Mouse (Mus musculus): Measurements from ENCODE around the gene Prima1. TPM values are rescaled to one million over a fixed set of nuclear protein-coding genes. Genes with fewer than 3 reads are reported as not detected.

The Prima1 gene
- polyA plus RNA-seq (2015; fragmentation: Nextera tagmentation; extraction: Ambion mirVana), result 1.6 and 2.1 TPM in 2 replicates

DNA sequence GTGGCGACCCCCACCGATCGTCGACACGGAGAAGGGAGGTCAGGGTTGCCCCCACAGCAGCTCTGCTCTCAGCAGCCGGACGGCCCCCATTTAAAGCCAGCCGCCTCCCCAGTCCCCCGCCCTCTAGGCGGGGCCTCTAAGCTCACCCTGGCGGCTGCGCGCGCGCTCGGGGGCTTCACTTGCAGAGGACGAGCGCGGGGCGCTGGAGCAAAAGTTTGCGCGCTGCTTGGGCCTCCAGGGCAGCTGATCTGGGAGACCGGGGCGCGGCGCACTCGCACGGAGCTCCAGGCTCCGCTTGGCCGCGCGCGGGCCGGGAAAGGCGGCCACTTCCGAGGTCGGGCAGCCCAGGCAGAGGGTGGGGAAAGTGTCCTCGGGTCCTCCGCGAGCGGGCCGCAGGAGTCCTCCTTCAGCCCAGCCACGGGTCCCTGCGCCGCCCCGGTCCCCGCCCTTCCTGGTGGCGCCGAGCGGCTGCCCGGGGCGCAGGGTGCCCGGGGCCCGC lies at the start of gene Prima1:
Prima1 (minus strand) TSS at position 68 of the 499 bp plus-strand sequence.
- H3K27me3 ChIP-seq, result peaks cover 24% of the 10 kb centered on the region
- H3K9ac ChIP-seq (replicated peaks), result peak within 1 kb of the TSS; percentile 79
- peak within 1 kb of the TSS; percentile 66 for H3K27ac ChIP-seq
- no peaks in the 10 kb centered on the region for H3K36me3 ChIP-seq
- H3K4me3 ChIP-seq (replicated peaks), result peak within 1 kb of the TSS; percentile 68
- peaks cover 21% of the 10 kb centered on the region for H3K4me1 ChIP-seq (replicated peaks)
- under 1% methylated on average over 54 of the region's 54 CpGs for WGBS
- peak within 1 kb of the TSS; percentile 93 for H3K4me2 ChIP-seq (replicated peaks)
- H3K9me3 ChIP-seq, result no peaks in the 10 kb centered on the region
- ATAC-seq, result peak; percentile 83

DNA sequence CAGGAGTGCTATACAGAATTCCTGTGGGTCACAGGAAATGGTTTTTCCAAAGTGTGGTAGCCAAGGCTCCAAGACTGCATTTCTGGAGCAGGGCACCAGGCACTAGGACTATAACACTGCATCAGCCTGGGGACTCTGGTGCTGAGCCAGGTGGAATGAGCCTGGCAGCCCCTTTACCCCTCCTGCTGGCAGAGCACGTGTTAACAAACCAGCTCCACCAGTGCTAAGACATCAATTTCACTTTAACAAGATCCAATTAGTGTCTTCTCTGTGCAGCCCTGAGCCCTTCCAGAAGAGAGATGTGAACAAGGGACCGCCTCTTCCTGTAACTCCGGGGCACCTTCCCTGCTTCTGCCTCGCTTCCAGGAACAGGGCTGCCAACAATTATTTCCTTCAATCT lies 45.3 kb upstream of the Prima1 start:
- Histone ChIP-seq H3K36me3 (no peaks in the 10 kb centered on the region), H3K4me3 (replicated peaks) (no peak overlapping the region), H3K27me3 (no peaks in the 10 kb centered on the region), H3K9me3 (no peaks in the 10 kb centered on the region), H3K27ac (no peak overlapping the region), H3K4me2 (replicated peaks) (no peak overlapping the region), H3K9ac (replicated peaks) (no peak overlapping the region), H3K4me1 (replicated peaks) (peaks cover 12% of the 10 kb centered on the region; the same call in 1 of the 2 replicates)
- ATAC-seq, result no peak
- 74% methylated on average over 4 of the region's 4 CpGs for WGBS

DNA sequence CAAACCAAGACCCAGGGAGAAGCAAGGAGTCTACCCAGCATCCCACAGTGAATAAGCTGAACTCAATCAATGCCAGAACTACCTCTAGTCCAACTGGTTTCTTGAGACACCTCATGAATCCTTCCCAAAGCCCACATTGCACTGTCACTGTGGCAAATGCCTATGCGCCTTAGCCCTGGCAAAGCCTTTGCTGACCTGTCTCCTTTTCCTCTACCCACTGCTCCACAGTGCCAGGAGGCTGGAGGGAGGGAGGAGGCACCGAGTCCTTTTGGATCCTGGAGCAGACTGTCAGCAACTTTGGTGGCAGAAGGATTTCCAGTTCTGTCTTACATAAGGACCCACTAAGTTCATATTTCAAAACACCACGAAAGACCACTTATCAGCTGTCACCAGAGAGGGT lies 41.5 kb upstream of the Prima1 start:
- WGBS, result 96% methylated on average over 3 of the region's 3 CpGs
- no peaks in the 10 kb centered on the region for H3K27me3 ChIP-seq
- no peak for ATAC-seq

DNA sequence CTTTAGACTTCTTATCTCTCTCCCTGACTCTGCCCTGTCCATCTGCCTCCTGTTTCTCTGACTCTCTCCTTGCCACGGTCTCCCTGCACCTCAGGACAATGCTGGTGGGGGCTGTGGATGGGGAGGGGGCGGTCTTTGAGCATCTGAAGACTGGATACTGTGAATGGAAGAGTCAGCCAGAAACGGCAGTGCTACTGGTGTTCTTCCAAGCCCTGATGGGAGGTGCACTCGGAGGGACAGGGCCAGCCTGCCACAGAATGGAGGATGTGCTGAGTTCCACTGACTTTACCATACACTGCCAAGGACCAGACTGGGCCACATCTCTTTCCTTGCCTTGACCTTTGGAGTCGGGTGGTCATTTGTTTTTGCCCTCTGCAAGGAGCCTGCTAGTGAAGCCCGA lies 41.0 kb upstream of the Prima1 start:
- ATAC-seq, result no peak
- WGBS, result 68% methylated on average over 6 of the region's 6 CpGs

More for the DNA sequence above, 41.5 kb upstream of the Prima1 start:
- Histone ChIP-seq H3K36me3 (no peaks in the 10 kb centered on the region), H3K4me1 (replicated peaks) (no peaks in the 10 kb centered on the region), H3K4me3 (replicated peaks) (no peak overlapping the region), H3K9ac (replicated peaks) (no peak overlapping the region), H3K9me3 (peaks cover 4% of the 10 kb centered on the region; the same call in 1 of the 2 replicates), H3K27ac (no peak overlapping the region), H3K4me2 (replicated peaks) (no peak overlapping the region)

DNA sequence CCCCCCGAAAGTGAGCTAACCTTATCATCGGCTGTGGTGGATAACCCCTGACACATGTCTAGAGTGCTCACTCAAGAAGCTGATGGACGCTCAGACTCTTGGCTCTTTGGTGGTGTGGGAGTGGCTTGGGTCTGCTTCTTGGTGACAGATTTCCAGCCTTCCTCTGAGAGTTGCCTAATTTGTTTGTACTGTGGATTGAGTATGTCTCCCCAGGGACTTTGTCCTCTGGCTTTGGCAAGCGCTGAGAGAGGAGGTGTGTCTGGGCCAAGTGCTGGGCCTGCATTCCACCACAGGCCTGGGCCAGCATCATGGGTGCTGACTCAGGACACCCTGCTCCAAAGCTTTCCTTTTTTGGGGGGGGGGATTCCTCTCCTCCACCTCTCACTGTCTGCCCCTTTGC lies 40.0 kb upstream of the Prima1 start:
- H3K36me3 ChIP-seq, result no peaks in the 10 kb centered on the region
- no peaks in the 10 kb centered on the region for H3K27me3 ChIP-seq
- no peak overlapping the region for H3K4me2 ChIP-seq (replicated peaks)
- no peak overlapping the region for H3K4me3 ChIP-seq (replicated peaks)
- no peak for ATAC-seq
- H3K9me3 ChIP-seq, result peaks cover 13% of the 10 kb centered on the region; the same call in 1 of the 2 replicates
- H3K9ac ChIP-seq (replicated peaks), result no peak overlapping the region
- WGBS, result 74% methylated on average over 4 of the region's 4 CpGs
- H3K4me1 ChIP-seq (replicated peaks), result no peaks in the 10 kb centered on the region
- no peak overlapping the region for H3K27ac ChIP-seq

More for the DNA sequence above, 41.0 kb upstream of the Prima1 start:
- H3K27me3 ChIP-seq, result no peaks in the 10 kb centered on the region
- no peaks in the 10 kb centered on the region for H3K4me1 ChIP-seq (replicated peaks)
- no peak overlapping the region for H3K4me3 ChIP-seq (replicated peaks)
- no peak overlapping the region for H3K9ac ChIP-seq (replicated peaks)
- H3K27ac ChIP-seq, result no peak overlapping the region
- no peak overlapping the region for H3K4me2 ChIP-seq (replicated peaks)
- H3K9me3 ChIP-seq, result peaks cover 8% of the 10 kb centered on the region; the same call in 1 of the 2 replicates
- H3K36me3 ChIP-seq, result no peaks in the 10 kb centered on the region

DNA sequence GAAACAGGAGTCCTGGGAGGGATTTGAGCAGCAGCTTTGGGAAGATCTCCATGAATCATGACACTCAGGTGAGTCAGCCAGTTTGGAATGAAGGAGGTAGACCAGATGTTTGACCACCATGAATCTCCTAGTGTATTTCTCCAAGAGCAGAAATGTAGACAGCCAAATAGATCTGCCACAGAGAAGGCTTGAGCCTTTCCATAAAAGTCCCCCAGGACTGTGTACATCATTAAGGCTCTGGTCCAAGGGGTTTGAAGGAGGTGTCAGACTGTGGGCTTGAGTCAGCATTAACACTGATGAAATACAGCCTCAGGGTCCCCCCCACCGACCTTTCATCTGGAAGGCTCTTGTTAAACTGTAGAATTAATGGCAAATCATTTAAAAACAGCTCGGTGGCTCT lies 39.5 kb upstream of the Prima1 start:
- Histone ChIP-seq H3K36me3 (no peaks in the 10 kb centered on the region), H3K27ac (no peak overlapping the region), H3K9ac (replicated peaks) (no peak overlapping the region), H3K4me2 (replicated peaks) (no peak overlapping the region), H3K27me3 (no peaks in the 10 kb centered on the region), H3K4me1 (replicated peaks) (no peaks in the 10 kb centered on the region), H3K9me3 (peaks cover 13% of the 10 kb centered on the region; the same call in 1 of the 2 replicates), H3K4me3 (replicated peaks) (no peak overlapping the region)
- ATAC-seq, result no peak
- WGBS, result 73% methylated on average over 2 of the region's 2 CpGs

DNA sequence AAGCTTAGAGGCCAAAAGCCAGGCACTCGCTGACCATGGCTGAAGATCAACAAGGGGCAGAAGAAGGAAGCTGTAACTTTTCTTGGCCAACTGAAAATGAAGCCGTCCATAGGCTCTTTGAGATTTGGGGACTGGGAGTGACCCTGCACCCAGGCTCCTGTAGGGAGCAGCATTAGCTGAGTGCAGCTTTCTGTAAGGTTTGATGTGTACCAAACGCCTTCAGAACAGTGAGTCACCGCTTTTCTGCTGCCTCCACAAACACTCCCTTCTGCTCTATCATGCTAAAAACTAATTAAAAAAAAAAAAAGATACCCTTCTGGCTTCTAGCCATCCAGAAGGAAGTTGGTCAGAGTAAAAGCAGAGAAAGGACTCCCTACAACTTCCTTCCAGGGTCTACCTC lies 34.5 kb upstream of the Prima1 start:
- H3K27me3 ChIP-seq, result no peaks in the 10 kb centered on the region
- H3K4me2 ChIP-seq (replicated peaks), result no peak overlapping the region
- WGBS, result 85% methylated on average over 4 of the region's 4 CpGs
- peaks cover 13% of the 10 kb centered on the region; the same call in 1 of the 2 replicates for H3K9me3 ChIP-seq
- no peak overlapping the region for H3K4me3 ChIP-seq (replicated peaks)
- H3K4me1 ChIP-seq (replicated peaks), result no peaks in the 10 kb centered on the region
- no peak overlapping the region for H3K9ac ChIP-seq (replicated peaks)
- H3K27ac ChIP-seq, result no peak overlapping the region
- ATAC-seq, result no peak
- H3K36me3 ChIP-seq, result no peaks in the 10 kb centered on the region

DNA sequence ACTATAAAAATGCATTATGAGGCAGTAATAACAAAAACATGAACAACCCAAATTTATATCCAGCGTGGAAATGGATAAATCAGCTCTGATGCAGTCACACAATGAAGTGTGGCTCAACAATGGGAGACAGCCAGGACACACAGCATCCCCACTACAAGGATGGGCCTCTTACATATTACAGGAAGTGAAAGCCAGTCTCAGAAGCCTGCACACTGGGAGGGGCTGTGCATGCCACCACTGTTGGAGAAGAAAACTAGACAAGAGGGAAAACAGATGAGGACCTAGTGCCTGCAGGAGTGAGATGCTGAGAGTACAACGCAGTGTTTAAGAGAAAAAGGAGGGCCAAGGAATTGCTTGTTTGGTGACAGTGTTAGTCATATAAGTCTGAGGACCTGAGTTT lies 31.8 kb upstream of the Prima1 start:
- no peaks in the 10 kb centered on the region for H3K36me3 ChIP-seq
- peaks cover 13% of the 10 kb centered on the region; the same call in 1 of the 2 replicates for H3K9me3 ChIP-seq
- no peaks in the 10 kb centered on the region for H3K4me1 ChIP-seq (replicated peaks)
- no peak overlapping the region for H3K9ac ChIP-seq (replicated peaks)
- no peaks in the 10 kb centered on the region for H3K27me3 ChIP-seq
- 89% methylated on average over 2 of the region's 2 CpGs for WGBS
- ATAC-seq, result no peak
- no peak overlapping the region for H3K4me3 ChIP-seq (replicated peaks)
- no peak overlapping the region for H3K4me2 ChIP-seq (replicated peaks)
- no peak overlapping the region for H3K27ac ChIP-seq

DNA sequence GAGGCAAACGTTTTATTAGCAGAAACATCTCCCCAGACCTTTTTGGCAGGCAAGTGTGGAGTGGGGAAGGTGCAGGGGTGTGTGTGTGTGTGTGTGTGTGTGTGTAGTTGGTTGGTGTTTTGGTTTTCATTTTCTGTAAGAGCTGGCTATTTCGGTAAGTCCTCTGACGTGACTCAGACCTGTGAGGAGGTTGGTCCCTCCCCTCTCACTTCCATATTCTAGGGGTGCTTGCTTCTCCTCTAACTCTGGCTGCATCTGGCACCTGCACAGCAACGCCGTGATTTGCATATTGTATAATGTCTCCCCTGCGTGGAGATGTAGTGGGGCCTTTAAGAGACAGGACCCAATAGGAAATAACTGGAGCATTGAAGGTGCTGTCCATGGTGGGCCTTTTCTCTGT lies 31.1 kb upstream of the Prima1 start:
- no peak overlapping the region for H3K4me2 ChIP-seq (replicated peaks)
- no peak for ATAC-seq
- H3K4me3 ChIP-seq (replicated peaks), result no peak overlapping the region
- no peaks in the 10 kb centered on the region for H3K4me1 ChIP-seq (replicated peaks)
- H3K9ac ChIP-seq (replicated peaks), result no peak overlapping the region
- no peak overlapping the region for H3K27ac ChIP-seq
- WGBS, result 76% methylated on average over 6 of the region's 6 CpGs
- H3K27me3 ChIP-seq, result no peaks in the 10 kb centered on the region
- H3K36me3 ChIP-seq, result no peaks in the 10 kb centered on the region
- 0 out of 2 replicates have a peak, but pooled peaks cover 7% of the 10 kb centered on the region for H3K9me3 ChIP-seq

DNA sequence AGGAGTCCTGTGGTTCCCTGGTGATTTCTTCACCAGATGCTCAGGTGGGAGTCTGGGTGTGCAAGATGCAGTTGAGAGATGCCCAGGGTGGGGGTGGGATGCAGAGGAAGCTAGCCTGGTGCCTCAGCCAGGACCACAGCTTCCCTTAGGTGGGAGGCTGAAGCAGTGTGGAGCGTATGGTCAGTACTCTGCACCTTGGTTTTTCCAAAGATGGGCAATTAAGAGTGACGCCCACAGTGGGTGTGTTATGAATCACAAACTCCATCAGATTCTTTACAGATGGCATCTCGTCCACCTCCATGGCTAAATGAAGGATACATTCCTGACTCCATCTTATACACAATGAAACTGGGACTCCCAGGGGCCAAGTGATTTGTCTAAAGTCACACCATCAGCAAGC lies 30.2 kb upstream of the Prima1 start:
- H3K27me3 ChIP-seq, result no peaks in the 10 kb centered on the region
- no peak overlapping the region for H3K27ac ChIP-seq
- ATAC-seq, result no peak
- no peaks in the 10 kb centered on the region for H3K36me3 ChIP-seq
- WGBS, result 93% methylated on average over 3 of the region's 3 CpGs
- no peak overlapping the region for H3K4me3 ChIP-seq (replicated peaks)
- H3K4me1 ChIP-seq (replicated peaks), result no peaks in the 10 kb centered on the region
- no peak overlapping the region for H3K9ac ChIP-seq (replicated peaks)
- no peak overlapping the region for H3K4me2 ChIP-seq (replicated peaks)
- no peaks in the 10 kb centered on the region for H3K9me3 ChIP-seq

DNA sequence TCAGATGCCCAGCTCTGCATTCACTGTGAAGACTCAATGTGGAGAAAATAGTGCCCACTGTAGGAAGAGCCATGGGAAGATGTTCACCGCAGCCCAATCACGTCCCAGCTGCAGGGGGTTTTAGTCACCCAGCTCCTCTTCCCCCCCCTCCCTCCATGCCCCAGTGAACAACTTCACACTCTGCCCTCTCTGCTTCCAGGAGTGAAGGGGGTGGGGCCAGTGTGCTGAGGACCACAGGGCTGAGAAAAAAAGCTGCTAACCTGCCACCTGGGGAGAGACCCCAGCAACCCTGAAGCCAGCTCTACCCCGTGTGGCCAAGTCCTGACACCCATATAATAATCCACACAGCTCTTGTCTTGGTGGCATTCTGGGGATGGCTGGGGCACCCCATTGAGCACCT lies 24.7 kb upstream of the Prima1 start:
- H3K27ac ChIP-seq, result no peak overlapping the region
- WGBS, result 20% methylated on average over 3 of the region's 3 CpGs
- no peak for ATAC-seq
- H3K4me3 ChIP-seq (replicated peaks), result no peak overlapping the region
- H3K27me3 ChIP-seq, result no peaks in the 10 kb centered on the region
- H3K9me3 ChIP-seq, result no peaks in the 10 kb centered on the region
- H3K36me3 ChIP-seq, result no peaks in the 10 kb centered on the region
- H3K4me2 ChIP-seq (replicated peaks), result no peak overlapping the region
- no peak overlapping the region for H3K9ac ChIP-seq (replicated peaks)
- no peaks in the 10 kb centered on the region for H3K4me1 ChIP-seq (replicated peaks)

DNA sequence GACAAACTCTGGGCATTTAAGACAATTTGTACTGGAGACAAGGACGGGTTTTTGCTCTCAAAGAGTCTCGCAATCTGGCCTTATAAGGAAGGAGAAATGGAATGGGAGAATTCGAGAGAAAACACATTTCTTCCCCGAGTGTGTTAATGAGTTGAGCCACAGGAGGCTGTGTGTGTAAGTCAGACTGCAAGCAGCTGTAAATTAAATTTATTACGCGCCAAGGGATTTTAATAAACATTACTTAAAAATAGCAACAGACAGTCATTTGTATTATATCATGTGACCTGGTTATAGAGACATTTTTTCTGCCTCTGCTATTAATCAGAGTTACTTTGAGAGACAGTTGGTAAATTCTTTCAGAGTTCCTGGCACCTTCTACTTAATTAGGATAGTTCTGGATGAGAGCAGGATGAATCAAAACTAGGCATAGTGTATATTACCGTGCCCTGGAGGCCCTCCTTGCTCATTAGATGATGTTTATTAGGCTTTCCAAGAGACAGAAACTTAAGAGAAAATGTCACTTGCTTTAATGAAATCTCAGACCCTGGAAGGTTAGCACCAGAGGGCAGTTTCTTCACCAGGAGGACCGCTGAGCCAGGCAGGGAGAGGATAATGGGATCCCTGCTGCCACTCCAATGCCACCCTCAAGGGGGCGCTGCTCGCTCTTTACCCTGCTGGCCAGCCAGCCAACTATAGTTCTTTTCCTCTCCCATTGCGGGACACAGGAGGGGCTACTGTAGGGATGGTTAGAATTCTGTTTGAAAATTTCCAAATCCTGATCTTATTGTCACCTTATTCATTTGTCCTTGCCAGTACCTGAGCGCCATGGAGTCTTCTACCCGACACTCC lies 20.3 kb upstream of the Prima1 start:
- WGBS, result 67% methylated on average over 13 of the region's 13 CpGs
- ATAC-seq, result no peak
- no peak overlapping the region for H3K9ac ChIP-seq (replicated peaks)
- H3K4me3 ChIP-seq (replicated peaks), result no peak overlapping the region
- H3K9me3 ChIP-seq, result no peaks in the 10 kb centered on the region
- H3K27me3 ChIP-seq, result no peaks in the 10 kb centered on the region
- no peak overlapping the region for H3K27ac ChIP-seq
- no peaks in the 10 kb centered on the region for H3K4me1 ChIP-seq (replicated peaks)
- H3K4me2 ChIP-seq (replicated peaks), result no peak overlapping the region
- H3K36me3 ChIP-seq, result no peaks in the 10 kb centered on the region
